Mouse (Mus musculus): ENCODE measurements around the gene Fanca.

- no peak for TF ChIP-seq CTCF (IDR thresholded peaks at IDR 0.05; ENCODE audit: low read depth)
- no peak for TF ChIP-seq EP300 (IDR thresholded peaks at IDR 0.05; ENCODE audit: low read depth)
These were observed 452 bp downstream of the Fanca start for GRCm38 (mm10) chr8:123317781-123318466.

Data from liver, embryonic 14.5 days (tissue).